Mouse (Mus musculus): ENCODE data around the gene Ctsf.
"Not testable (repeated sequence)": the region's sequence is repeated elsewhere in the genome, so short reads cannot be mapped to it uniquely, and the experiment has no call there.

Gene Ctsf

DNA sequence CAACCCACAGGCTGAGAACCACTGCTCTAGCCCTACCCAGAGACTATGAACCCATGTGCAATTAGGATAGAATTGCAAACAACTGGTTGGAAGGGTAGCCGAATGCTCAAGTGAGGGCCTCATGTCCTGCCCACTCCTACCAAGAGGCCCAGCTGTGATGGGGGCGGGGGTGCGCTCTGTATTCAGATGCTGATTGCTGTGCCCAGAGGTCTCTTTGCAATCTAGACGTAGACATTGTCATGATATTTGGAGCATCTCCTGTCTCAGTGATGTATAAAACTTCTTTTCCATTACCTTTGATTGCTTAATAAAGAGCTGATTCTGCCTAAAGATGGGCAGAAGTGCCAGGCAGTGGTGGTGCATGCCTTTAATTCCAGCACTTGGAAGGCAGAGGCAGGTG, 5.1 kb upstream of the Ctsf start:
- DNase-seq (ENCODE audit: low spot score in 2 of 2) = no peak

- no peak for DNase-seq (ENCODE audit: low spot score in 2 of 2)
Observed at GRCm38 (mm10) chr19:4850281-4850680, 4.6 kb upstream of the Ctsf start.

DNA sequence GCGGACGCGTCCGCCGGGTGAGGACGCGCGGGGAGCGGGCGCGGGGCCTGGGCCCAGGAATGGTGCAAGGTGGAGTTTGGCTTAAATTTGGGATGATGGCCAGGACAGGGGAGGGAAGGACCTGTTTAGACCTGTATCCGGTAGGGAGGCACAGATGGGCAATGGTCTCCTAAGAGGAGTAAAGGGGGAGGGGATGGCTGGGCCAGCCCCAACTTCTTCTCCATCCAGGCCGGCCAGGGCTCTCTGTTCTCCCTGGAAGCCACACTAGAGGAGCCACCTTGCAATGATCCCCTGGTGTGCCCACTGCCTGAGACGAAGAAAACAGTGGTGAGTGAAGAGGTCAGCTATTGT, 515 bp downstream of the Ctsf start:
- peak in 1 of 2 experiments; percentile 30 for DNase-seq (ENCODE audit: low spot score in 2 of 2)

GRCm38 (mm10) chr19:4855951-4856350, 1.0 kb downstream of the Ctsf start:
- no peak for DNase-seq (ENCODE audit: low spot score in 2 of 2)

GRCm38 (mm10) chr19:4859081-4859480, 4.2 kb downstream of the Ctsf start:
- no peak for DNase-seq (ENCODE audit: low spot score in 2 of 2)

- DNase-seq (ENCODE audit: low spot score in 2 of 2) = no peak
Observed at GRCm38 (mm10) chr19:4863048-4863447, 8.1 kb downstream of the Ctsf start.

GRCm38 (mm10) chr19:4865147-4865546, 10.2 kb downstream of the Ctsf start:
- DNase-seq (ENCODE audit: low spot score in 2 of 2) = no peak

DNA sequence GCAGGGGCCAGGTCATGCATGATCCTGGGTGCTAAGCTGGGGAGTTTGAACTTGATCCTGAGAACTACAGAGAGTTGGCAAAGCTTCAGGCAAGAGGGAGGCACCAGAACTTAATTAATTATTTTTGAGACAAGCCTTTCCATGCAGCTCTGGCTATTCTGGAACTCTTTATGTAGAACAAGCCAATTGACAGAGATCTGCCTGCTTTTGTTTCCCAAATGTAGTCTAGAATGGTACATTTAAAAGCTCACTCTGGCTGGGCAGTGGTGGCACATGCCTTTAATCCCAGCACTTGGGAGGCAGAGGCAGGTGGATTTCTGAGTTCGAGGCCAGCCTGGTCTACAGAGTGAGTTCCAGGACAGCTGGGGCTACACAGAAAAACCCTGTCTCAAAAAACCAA, 19.7 kb downstream of the Ctsf start:
- DNase-seq (ENCODE audit: low spot score in 2 of 2) = not testable (repeated sequence)

- no peak for DNase-seq (ENCODE audit: low spot score in 2 of 2)
Observed at GRCm38 (mm10) chr19:4876241-4876640, 21.3 kb downstream of the Ctsf start.

DNA sequence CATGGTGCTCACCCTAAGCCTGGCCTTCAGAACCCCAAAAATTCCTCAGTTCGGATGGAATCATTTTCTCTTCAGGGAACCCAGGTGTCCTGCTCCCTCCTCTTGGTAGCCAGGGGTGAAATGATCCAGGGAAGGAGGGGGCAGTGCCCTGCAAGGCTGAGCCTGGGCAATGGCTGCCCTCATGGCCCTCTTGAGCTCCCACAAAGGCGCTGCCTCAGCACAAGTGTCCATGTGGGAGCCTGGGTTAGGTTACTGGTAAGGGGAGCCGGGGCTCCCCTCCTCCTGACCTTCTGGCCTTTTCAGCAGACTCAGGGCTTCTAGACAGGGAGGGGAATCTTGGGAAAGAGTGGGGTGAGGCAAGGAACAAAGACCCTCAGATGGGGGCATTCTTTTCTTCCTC, 21.8 kb downstream of the Ctsf start:
- no peak for DNase-seq (ENCODE audit: low spot score in 2 of 2)

GRCm38 (mm10) chr19:4877785-4878184, 22.9 kb downstream of the Ctsf start, which contains the start of gene Actn3:
Actn3 (minus strand) TSS chr19:4877909.
- peak; percentile 41 to 49 for DNase-seq (ENCODE audit: low spot score in 2 of 2)

DNA sequence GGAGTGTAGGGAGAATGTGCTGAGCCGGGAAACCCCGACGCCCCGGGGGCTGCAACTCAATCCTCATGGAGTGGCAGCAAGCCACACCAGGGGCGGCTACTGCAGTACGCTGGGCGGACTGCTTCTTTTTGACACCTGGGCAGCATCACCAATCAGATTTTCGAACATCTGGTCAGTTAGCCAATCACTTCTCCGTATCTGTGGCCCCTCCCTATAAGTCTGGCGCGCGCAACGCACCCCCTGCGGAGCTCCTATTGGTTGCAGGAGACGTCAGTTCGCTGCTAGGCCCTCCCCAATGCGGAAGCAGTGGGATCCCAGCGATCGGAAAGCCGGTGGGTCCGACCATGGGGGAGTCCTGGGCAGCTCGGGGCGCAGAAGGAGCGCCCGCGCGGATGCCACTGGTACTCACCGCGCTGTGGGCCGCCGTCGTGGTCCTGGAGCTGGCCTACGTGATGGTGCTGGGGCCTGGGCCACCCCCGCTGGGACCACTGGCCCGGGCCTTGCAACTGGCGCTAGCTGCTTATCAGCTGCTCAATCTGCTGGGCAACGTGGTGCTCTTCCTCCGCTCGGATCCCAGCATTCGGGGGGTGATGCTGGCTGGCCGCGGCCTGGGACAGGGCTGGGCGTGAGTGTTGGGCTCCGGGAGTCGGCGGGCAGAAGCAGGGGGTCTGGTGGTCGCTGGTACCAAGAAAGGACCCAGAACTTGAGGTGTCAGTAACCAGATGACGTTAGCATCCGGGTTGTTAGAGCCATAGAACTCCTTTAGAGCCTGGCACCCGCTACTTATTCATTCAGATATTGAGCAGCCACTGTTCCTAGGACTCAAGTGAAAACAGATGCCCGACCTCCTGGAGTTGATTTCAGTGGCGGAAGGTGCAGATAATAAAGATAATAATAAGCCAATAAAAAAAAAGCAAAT, 23.7 kb downstream of the Ctsf start, which contains the start of gene Zdhhc24:
TSS of gene Zdhhc24 (plus strand) at position 264 of the 919 bp plus-strand sequence.
- peak; percentile 95 to 98 for DNase-seq (ENCODE audit: low spot score in 2 of 2)

GRCm38 (mm10) chr19:4879324-4879703, 24.4 kb downstream of the Ctsf start:
- no peak for DNase-seq (ENCODE audit: low spot score in 2 of 2)

GRCm38 (mm10) chr19:4883961-4884360, 29.0 kb downstream of the Ctsf start:
- DNase-seq (ENCODE audit: low spot score in 2 of 2) = no peak

GRCm38 (mm10) chr19:4889791-4890190, 34.9 kb downstream of the Ctsf start:
- no peak for DNase-seq (ENCODE audit: low spot score in 2 of 2)

DNA sequence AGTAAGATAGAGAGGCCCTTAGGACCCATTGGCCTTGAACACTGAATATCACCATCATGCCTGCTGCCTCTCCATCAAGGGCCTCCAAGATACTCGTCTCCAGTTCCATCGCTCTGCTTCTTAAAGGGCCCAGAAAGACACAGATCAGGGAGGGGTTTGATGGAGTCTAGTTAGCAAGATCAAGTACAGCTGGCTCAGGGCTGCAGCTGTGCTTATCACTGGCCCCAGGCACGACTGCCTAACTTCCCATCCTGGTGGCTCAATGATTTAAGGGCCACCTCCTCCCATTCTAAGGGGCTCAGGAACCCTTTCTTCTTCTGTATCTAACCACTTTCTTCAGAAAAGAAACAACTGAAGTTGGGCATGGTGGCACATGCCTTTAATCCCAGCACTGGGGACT, 36.9 kb downstream of the Ctsf start:
- no peak for DNase-seq (ENCODE audit: low spot score in 2 of 2)

- DNase-seq (ENCODE audit: low spot score in 2 of 2) = no peak
Observed at GRCm38 (mm10) chr19:4896780-4897520, 42.0 kb downstream of the Ctsf start.

DNA sequence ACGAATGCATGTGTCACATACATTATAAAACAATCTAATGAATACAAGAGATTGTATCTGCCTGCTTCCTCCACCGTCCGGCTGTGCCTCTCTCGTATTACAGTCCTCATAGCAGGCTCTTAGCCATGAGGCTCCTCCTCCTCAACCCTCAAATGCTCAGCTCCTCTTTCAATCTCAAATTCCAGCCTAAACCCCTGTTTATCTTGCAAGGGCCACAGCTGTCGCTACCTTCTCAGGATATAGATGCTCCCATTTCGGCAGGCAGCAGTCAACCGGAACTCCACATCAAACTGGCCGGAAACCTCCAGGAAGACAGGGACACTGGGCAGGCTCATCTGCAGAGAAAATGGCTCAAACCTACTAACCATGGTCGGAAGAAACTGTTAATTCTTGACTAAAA, 44.0 kb downstream of the Ctsf start:
- no peak for DNase-seq (ENCODE audit: low spot score in 2 of 2)

- no peak for DNase-seq (ENCODE audit: low spot score in 2 of 2)
Observed at GRCm38 (mm10) chr19:4899888-4900287, 45.0 kb downstream of the Ctsf start.

DNA sequence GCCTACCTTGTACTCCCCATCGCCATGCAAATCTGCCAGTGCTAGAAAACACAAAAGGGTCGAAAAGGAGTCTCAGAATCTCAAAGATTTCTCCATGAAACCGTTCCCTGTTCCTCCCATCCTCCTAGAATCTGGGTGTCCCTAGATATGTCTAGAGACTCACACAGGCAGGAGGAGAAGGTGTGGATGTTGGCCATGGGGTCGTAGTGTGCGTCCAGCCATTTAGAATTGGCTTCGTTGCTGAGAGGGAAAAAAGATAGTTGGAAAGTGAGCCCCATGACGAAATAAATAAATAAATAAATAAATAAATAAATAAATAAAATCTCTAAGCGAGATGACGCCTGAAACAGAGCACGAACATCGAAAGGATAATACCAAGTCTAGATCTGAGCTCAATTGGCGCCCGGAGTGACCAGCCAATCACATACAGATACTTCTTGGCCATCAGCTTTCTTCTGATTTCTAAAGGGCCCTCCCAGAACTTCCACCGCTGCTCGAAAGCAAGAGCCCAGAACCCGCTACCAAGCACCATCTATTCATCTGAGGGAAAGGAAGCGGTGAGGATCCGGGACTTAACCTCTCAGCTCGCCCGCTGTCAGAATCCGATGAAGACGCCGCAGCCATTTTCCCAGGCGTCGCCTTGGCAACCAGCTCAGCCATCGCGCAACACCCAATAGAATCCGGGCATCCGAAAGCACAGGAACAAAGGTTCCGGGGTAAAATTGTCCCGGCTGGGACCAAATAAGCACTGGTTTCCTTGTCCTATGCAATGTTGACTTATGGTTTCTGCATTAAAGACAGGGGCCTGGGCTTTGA, 51.3 kb downstream of the Ctsf start, which contains the start of gene Bbs1:
TSS of gene Bbs1 (minus strand) at position 650 of the 816 bp plus-strand sequence.
- peak; percentile 65 to 67 for DNase-seq (ENCODE audit: low spot score in 2 of 2)

DNA sequence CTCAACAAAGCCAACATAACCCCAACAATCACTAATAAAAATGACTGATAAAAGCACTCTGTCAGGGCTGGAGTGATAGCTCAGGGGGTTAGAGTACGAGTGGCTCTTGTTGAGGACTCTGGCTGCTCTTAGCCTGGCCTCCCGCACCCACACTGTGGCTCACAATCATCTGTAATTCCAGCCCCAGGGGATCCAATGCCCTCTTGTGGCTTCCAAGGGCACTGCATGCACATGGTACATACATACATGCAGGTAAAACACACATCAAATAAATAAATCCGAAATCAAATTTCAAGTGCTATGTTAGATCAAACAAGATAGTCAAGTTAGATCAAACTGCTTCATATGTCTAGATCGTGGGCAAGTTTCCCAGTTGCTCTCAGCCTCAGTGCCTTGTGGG, 53.2 kb downstream of the Ctsf start:
- DNase-seq (ENCODE audit: low spot score in 2 of 2) = no peak

- DNase-seq (ENCODE audit: low spot score in 2 of 2) = no peak
Observed at GRCm38 (mm10) chr19:4909376-4909775, 54.4 kb downstream of the Ctsf start.

Data from heart, adult 9 months (tissue).